Mouse (Mus musculus) embryonic facial prominence, embryonic 15.5 days (tissue): ENCODE data around the gene Serbp1. TPM values are rescaled to one million over a fixed set of nuclear protein-coding genes. Genes with fewer than 3 reads are reported as not detected.
A peak's percentile ranks its signal among the peaks of the same experiment; 100 is the strongest.

Source experiments
- ATAC-seq: fragments of 200-750 bp; cut with Nextera tagmentation; 2 replicates; pipeline ENCODE4 v1.8.0; 2017; ENCODE audit warnings: low read depth, moderate TSS enrichment; ENCODE audit not compliant: insufficient number of reproducible peaks, low FRiP score, low TSS enrichment
- H3K27ac ChIP-seq: fragments of 300-500 bp; sonication (generic); replicated peaks from 2 replicates; pipeline ENCODE4 v1.5.1; 2015; ENCODE audit warnings: mild to moderate bottlenecking, inconsistent platforms
- H3K27me3 ChIP-seq: fragments of 300-500 bp; sonication (generic); 2 replicates; pipeline ENCODE4 v1.6.1; 2015; ENCODE audit warnings: inconsistent platforms
- H3K36me3 ChIP-seq: fragments of 300-500 bp; sonication (generic); 2 replicates; pipeline ENCODE4 v1.6.1; 2015; ENCODE audit warnings: mild to moderate bottlenecking, inconsistent platforms
- H3K4me1 ChIP-seq: fragments of 300-500 bp; sonication (generic); 2 replicates; pipeline ENCODE4 v1.6.1; 2015; ENCODE audit warnings: inconsistent platforms
- H3K4me2 ChIP-seq: fragments of 300-500 bp; sonication (generic); replicated peaks from 2 replicates; pipeline ENCODE4 v1.6.1; 2015; ENCODE audit warnings: mild to moderate bottlenecking, inconsistent platforms
- H3K4me3 ChIP-seq: fragments of 300-500 bp; sonication (generic); replicated peaks from 2 replicates; pipeline ENCODE4 v1.5.1; 2015; ENCODE audit warnings: mild to moderate bottlenecking, inconsistent platforms
- H3K9ac ChIP-seq: fragments of 300-500 bp; sonication (generic); 2 replicates; pipeline ENCODE4 v1.6.1; 2015; ENCODE audit warnings: inconsistent platforms
- H3K9me3 ChIP-seq: fragments of 300-500 bp; sonication (generic); replicated peaks from 2 replicates; pipeline ENCODE4 v1.6.1; 2016; ENCODE audit warnings: inconsistent platforms
- WGBS: fragments of 180-500 bp; shearing (Covaris S2); methylation state at CpG from one replicate; pipeline ENCODE4 v1.1.7; 2015; 5-methylcytosine and 5-hydroxymethylcytosine counted together
- polyA plus RNA-seq: library from polyadenylated mRNA; unstranded; fragments of >200 nt; fragmentation: Nextera tagmentation; extraction: Ambion mirVana; gene quantifications from 2 replicates; pipeline ENCODE4 v1.2.1, GENCODE M21; 2015

Serbp1 gene
- polyA plus RNA-seq: 399 and 435 TPM in 2 replicates

DNA sequence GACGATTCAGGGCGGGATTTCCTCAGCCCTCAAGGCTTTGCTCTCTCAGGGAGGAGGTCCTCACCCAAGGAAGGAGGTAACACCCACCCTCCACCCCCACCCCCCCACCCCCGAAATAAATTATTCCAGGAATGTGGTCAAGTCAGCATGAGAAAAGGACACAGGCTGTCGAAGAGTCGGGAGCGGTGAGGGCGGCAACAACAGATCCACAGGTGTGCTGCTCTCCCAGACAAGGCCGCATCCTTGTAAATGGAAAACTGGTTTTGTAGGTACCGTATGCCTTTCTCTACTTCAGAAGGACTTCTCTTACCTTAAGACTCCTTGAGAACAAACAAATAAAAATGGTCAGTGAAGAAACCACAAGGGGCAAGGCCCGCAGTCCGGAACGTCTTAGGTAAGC lies at the start of gene Serbp1:
Gene Serbp1 (plus strand): TSS at position 200 of the 400 bp plus-strand sequence.
- 20% methylated on average over 12 of the region's 12 CpGs for WGBS
- no peak for ATAC-seq
- H3K4me2 ChIP-seq: no peak within 1 kb of the TSS

DNA sequence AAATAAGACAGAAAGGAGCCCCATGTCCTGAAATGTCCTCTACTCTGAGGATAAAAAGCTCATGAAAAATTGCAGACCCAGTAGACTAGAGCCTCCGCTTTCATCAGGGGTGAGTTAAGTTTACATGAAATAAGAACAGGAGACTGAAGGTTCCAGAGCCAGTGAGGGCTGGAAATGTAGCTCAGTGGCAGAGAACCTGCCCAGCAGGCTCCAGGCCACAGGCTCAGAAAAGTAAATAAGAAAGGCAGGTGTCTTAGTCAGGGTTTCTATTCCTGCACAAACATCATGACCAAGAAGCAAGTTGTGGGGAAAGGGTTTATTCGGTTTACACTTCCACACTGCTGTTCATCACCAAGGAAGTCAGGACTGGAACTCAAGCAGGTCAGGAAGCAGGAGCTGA lies 44.4 kb upstream of the Serbp1 start:
- Histone ChIP-seq H3K4me2 (no peak overlapping the region), H3K27me3 (no peaks in the 10 kb centered on the region), H3K4me3 (no peak overlapping the region), H3K9me3 (no peaks in the 10 kb centered on the region), H3K9ac (no peak overlapping the region), H3K27ac (no peak overlapping the region), H3K4me1 (peaks cover 8% of the 10 kb centered on the region; the same call in 1 of the 2 replicates), H3K36me3 (no peaks in the 10 kb centered on the region)
- ATAC-seq: no peak
- 74% methylated on average over 2 of the region's 2 CpGs for WGBS

More for the DNA sequence above, at the start of gene Serbp1:
- Histone ChIP-seq H3K9ac (no peak within 1 kb of the TSS), H3K4me1 (no peaks in the 10 kb centered on the region), H3K9me3 (no peaks in the 10 kb centered on the region), H3K27ac (no peak within 1 kb of the TSS), H3K27me3 (no peaks in the 10 kb centered on the region), H3K4me3 (no peak within 1 kb of the TSS), H3K36me3 (no peaks in the 10 kb centered on the region)

GRCm38 (mm10) chr6:67194606-67195005 lies 43.4 kb upstream of the Serbp1 start:
- 68% methylated on average over 6 of the region's 6 CpGs for WGBS

GRCm38 (mm10) chr6:67195148-67195611 lies 42.8 kb upstream of the Serbp1 start:
- H3K27ac ChIP-seq: peak overlapping the region; percentile 22; the same call in 1 of the 2 replicates
- no peak overlapping the region; the same call in 1 of the 2 replicates for H3K4me2 ChIP-seq
- 5% methylated on average over 7 of the region's 7 CpGs for WGBS
- H3K9me3 ChIP-seq: no peaks in the 10 kb centered on the region
- peak; percentile 69 for ATAC-seq
- no peaks in the 10 kb centered on the region for H3K27me3 ChIP-seq
- H3K36me3 ChIP-seq: no peaks in the 10 kb centered on the region
- no peak overlapping the region for H3K9ac ChIP-seq
- H3K4me3 ChIP-seq: no peak overlapping the region
- H3K4me1 ChIP-seq: peaks cover 8% of the 10 kb centered on the region; the same call in 1 of the 2 replicates

More at GRCm38 (mm10) chr6:67194606-67195005, 43.4 kb upstream of the Serbp1 start:
- Histone ChIP-seq H3K9me3 (no peaks in the 10 kb centered on the region), H3K4me2 (no peak overlapping the region), H3K27ac (peak overlapping the region; percentile 22; the same call in 1 of the 2 replicates), H3K27me3 (no peaks in the 10 kb centered on the region), H3K4me1 (peaks cover 8% of the 10 kb centered on the region; the same call in 1 of the 2 replicates), H3K36me3 (no peaks in the 10 kb centered on the region), H3K9ac (no peak overlapping the region), H3K4me3 (no peak overlapping the region)
- ATAC-seq: no peak

GRCm38 (mm10) chr6:67196821-67197220 lies 41.2 kb upstream of the Serbp1 start:
- peaks cover 8% of the 10 kb centered on the region; the same call in 1 of the 2 replicates for H3K4me1 ChIP-seq
- no peaks in the 10 kb centered on the region for H3K9me3 ChIP-seq
- no peaks in the 10 kb centered on the region for H3K27me3 ChIP-seq
- H3K36me3 ChIP-seq: no peaks in the 10 kb centered on the region
- no peak overlapping the region for H3K9ac ChIP-seq
- no peak overlapping the region for H3K4me3 ChIP-seq
- 83% methylated on average over 6 of the region's 6 CpGs for WGBS
- no peak overlapping the region for H3K4me2 ChIP-seq
- H3K27ac ChIP-seq: no peak overlapping the region
- ATAC-seq: no peak

GRCm38 (mm10) chr6:67198085-67198484 lies 39.9 kb upstream of the Serbp1 start:
- no peak overlapping the region for H3K4me2 ChIP-seq
- H3K27ac ChIP-seq: no peak overlapping the region
- peaks cover 8% of the 10 kb centered on the region; the same call in 1 of the 2 replicates for H3K4me1 ChIP-seq
- no peaks in the 10 kb centered on the region for H3K27me3 ChIP-seq
- ATAC-seq: no peak
- no peak overlapping the region for H3K9ac ChIP-seq
- H3K36me3 ChIP-seq: no peaks in the 10 kb centered on the region
- H3K4me3 ChIP-seq: no peak overlapping the region
- WGBS: 29% methylated on average over 4 of the region's 4 CpGs
- no peaks in the 10 kb centered on the region for H3K9me3 ChIP-seq

DNA sequence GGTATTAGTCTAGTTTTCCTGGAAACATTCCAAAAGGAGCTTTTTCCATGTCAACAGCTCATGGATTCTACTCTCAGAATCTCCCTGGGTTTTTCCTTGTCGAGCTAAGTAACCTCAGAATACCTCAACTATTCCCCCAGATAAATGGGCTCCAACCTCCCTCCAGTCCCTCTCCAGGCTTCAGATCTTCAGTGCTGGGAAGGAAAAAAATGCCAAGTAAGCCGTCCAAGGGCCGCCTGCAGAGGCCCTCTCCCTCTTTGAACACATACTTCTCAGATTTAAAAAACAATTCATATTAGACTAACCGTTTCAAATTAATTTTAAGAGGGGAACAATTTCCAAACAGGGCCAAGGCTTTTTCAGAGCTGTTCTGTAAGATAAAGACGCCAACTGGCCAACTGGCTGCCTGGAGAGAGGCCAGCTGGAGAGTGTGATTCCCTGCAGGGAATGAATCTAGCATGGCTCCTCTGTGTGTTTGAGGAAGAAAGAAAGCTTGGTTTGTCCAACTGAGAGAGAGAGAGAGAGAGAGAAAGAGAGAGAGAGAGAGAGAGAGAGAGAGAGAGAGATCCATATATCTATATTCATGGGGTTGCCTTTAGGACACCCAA lies 37.2 kb upstream of the Serbp1 start:
- Histone ChIP-seq H3K9me3 (no peaks in the 10 kb centered on the region), H3K27me3 (no peaks in the 10 kb centered on the region), H3K9ac (no peak overlapping the region), H3K27ac (no peak overlapping the region), H3K4me3 (no peak overlapping the region), H3K4me1 (no peaks in the 10 kb centered on the region), H3K36me3 (no peaks in the 10 kb centered on the region), H3K4me2 (no peak overlapping the region)
- WGBS: 34% methylated on average over 5 of the region's 5 CpGs
- no peak for ATAC-seq

- WGBS: 75% methylated on average over 35 of the region's 35 CpGs
- Histone ChIP-seq H3K4me3 (no peak overlapping the region), H3K27me3 (no peaks in the 10 kb centered on the region), H3K36me3 (no peaks in the 10 kb centered on the region), H3K9ac (no peak overlapping the region), H3K9me3 (no peaks in the 10 kb centered on the region), H3K4me2 (no peak overlapping the region), H3K4me1 (no peaks in the 10 kb centered on the region), H3K27ac (no peak overlapping the region)
- ATAC-seq: no peak
Observed at GRCm38 (mm10) chr6:67205081-67206037, 32.6 kb upstream of the Serbp1 start.

GRCm38 (mm10) chr6:67212362-67212761 lies 25.6 kb upstream of the Serbp1 start:
- no peak overlapping the region for H3K4me3 ChIP-seq

GRCm38 (mm10) chr6:67213429-67214098 lies 24.4 kb upstream of the Serbp1 start:
- no peak for ATAC-seq
- Histone ChIP-seq H3K4me3 (no peak overlapping the region), H3K9ac (no peak overlapping the region), H3K4me1 (no peaks in the 10 kb centered on the region), H3K27me3 (no peaks in the 10 kb centered on the region), H3K9me3 (no peaks in the 10 kb centered on the region), H3K27ac (no peak overlapping the region), H3K4me2 (no peak overlapping the region), H3K36me3 (no peaks in the 10 kb centered on the region)
- 88% methylated on average over 4 of the region's 4 CpGs for WGBS

More at GRCm38 (mm10) chr6:67212362-67212761, 25.6 kb upstream of the Serbp1 start:
- Histone ChIP-seq H3K27me3 (no peaks in the 10 kb centered on the region), H3K9me3 (no peaks in the 10 kb centered on the region), H3K4me1 (no peaks in the 10 kb centered on the region), H3K27ac (no peak overlapping the region), H3K9ac (no peak overlapping the region), H3K4me2 (no peak overlapping the region), H3K36me3 (no peaks in the 10 kb centered on the region)
- WGBS: 80% methylated on average over 1 of the region's 1 CpGs
- ATAC-seq: no peak

- Histone ChIP-seq H3K4me3 (no peak overlapping the region), H3K27ac (no peak overlapping the region), H3K27me3 (no peaks in the 10 kb centered on the region), H3K36me3 (no peaks in the 10 kb centered on the region), H3K4me2 (no peak overlapping the region), H3K4me1 (no peaks in the 10 kb centered on the region), H3K9ac (no peak overlapping the region), H3K9me3 (no peaks in the 10 kb centered on the region)
- 79% methylated on average over 4 of the region's 4 CpGs for WGBS
- ATAC-seq: no peak; the same call in 1 of the 2 replicates
Observed at GRCm38 (mm10) chr6:67217402-67217801, 20.6 kb upstream of the Serbp1 start.
